In genomic region chr6:17327216-17327615, GRCm38 (mm10) we compare ENCODE assay signal across 15 mouse cellular contexts. TPM values are rescaled to one million over a fixed set of nuclear protein-coding genes. Genes with fewer than 3 reads are reported as not detected.
DNase-seq lines count a peak whose midpoint lies in the region; ATAC-seq lines count a peak whose summit lies in the region.
"Had no signal": no experiment of that assay in that cellular context is flagged by ENCODE, and none has a peak within 500 bp of the region (broad histone marks: within the 10 kb centered on the region; RNA-seq: fewer than 3 reads in every experiment).

No protein-coding gene starts in this region.

- WGBS in heart, embryonic 10.5 days = 37% methylated on average over 11 of the region's 11 CpGs
- whole genome bisulfite sequencing in limb, embryonic 11.5 days = 49% methylated on average over 11 of the region's 11 CpGs
- 53% methylated on average over 11 of the region's 11 CpGs for WGBS in limb, embryonic 10.5 days
- WGBS in embryonic facial prominence, embryonic 13.5 days = 19% methylated on average over 11 of the region's 11 CpGs

- H3K4me2 ChIP-seq in limb, embryonic 11.5 days (ENCODE audit: low read depth, severe bottlenecking) = no peak overlapping the region
- H3K4me2 ChIP-seq in embryonic facial prominence, embryonic 13.5 days = peak overlapping the region; percentile 54
- H3K4me2 ChIP-seq: hindbrain, embryonic 15.5 days; lung, embryonic 15.5 days had no signal

- H3K36me3 ChIP-seq in heart, embryonic 10.5 days = no peaks in the 10 kb centered on the region
- H3K36me3 ChIP-seq in limb, embryonic 11.5 days (ENCODE audit: control insufficient read depth, insufficient read depth, low read length) = no peaks in the 10 kb centered on the region
- no peaks in the 10 kb centered on the region for H3K36me3 ChIP-seq in limb, embryonic 10.5 days
- H3K36me3 ChIP-seq in embryonic facial prominence, embryonic 13.5 days = no peaks in the 10 kb centered on the region
- H3K36me3 ChIP-seq: hindbrain, embryonic 15.5 days; lung, embryonic 15.5 days had no signal

- peak overlapping the region; percentile 34; the same call in 1 of the 2 replicates for H3K4me3 ChIP-seq in heart, embryonic 10.5 days
- H3K4me3 ChIP-seq in limb, embryonic 11.5 days (ENCODE audit: low read depth, low read length) = no peak overlapping the region
- no peak overlapping the region for H3K4me3 ChIP-seq in limb, embryonic 10.5 days
- peak overlapping the region; percentile 20; the same call in 1 of the 2 replicates for H3K4me3 ChIP-seq in embryonic facial prominence, embryonic 13.5 days
- H3K4me3 ChIP-seq: hindbrain, embryonic 15.5 days; lung, embryonic 15.5 days had no signal

- no peak overlapping the region for H3K9ac ChIP-seq in limb, embryonic 11.5 days (ENCODE audit: low read length)
- H3K9ac ChIP-seq in embryonic facial prominence, embryonic 13.5 days = 0 out of 2 replicates have a peak overlapping the region, but pooled peaks have one; percentile 21
- H3K9ac ChIP-seq: hindbrain, embryonic 15.5 days; lung, embryonic 15.5 days had no signal

- ATAC-seq in limb, embryonic 11.5 days (ENCODE audit: insufficient number of reproducible peaks, low FRiP score, low TSS enrichment, low read depth) = no peak
- peak; percentile 67; the same call in 1 of the 2 replicates for ATAC-seq in embryonic facial prominence, embryonic 13.5 days (ENCODE audit: insufficient number of reproducible peaks, insufficient read depth, low FRiP score, low TSS enrichment, low read depth)
- ATAC-seq: forebrain, embryonic 16.5 days had no signal

- DNase-seq in heart, embryonic 10.5 days (ENCODE audit: low spot score) = no peak
- no peak for DNase-seq in heart, adult 9 months (ENCODE audit: low spot score in 2 of 2)
- peak; percentile 33 for DNase-seq in limb, embryonic 11.5 days (ENCODE audit: low spot score)
- no peak for DNase-seq in limb, embryonic 10.5 days (ENCODE audit: low spot score)
- peak; percentile 18 for DNase-seq in neural tube, embryonic 10.5 days (ENCODE audit: extremely low spot score, low spot score)
- DNase-seq in B cell, adult 2 months = no peak
- DNase-seq: cerebellum, adult 2 months; gastrocnemius, postnatal 25 days; kidney, postnatal 14 days; left cerebral cortex, postnatal 4 days; thymus, postnatal 14 days had no signal

- no peaks in the 10 kb centered on the region for H3K27me3 ChIP-seq in heart, embryonic 10.5 days (ENCODE audit: insufficient read depth, poor library complexity, severe bottlenecking)
- no peaks in the 10 kb centered on the region for H3K27me3 ChIP-seq in limb, embryonic 11.5 days (ENCODE audit: control insufficient read depth, insufficient read depth, low read length)
- H3K27me3 ChIP-seq in limb, embryonic 10.5 days (ENCODE audit: low read depth, poor library complexity, severe bottlenecking) = no peaks in the 10 kb centered on the region
- H3K27me3 ChIP-seq in embryonic facial prominence, embryonic 13.5 days = no peaks in the 10 kb centered on the region
- H3K27me3 ChIP-seq: hindbrain, embryonic 15.5 days; lung, embryonic 15.5 days had no signal

- H3K27ac ChIP-seq in heart, embryonic 10.5 days = no peak overlapping the region
- H3K27ac ChIP-seq in limb, embryonic 11.5 days (replicated peaks; ENCODE audit: low read depth, low read length) = no peak overlapping the region
- no peak overlapping the region for H3K27ac ChIP-seq in limb, embryonic 10.5 days
- H3K27ac ChIP-seq in embryonic facial prominence, embryonic 13.5 days = peak overlapping the region; percentile 44; the same call in 1 of the 2 replicates
- H3K27ac ChIP-seq: hindbrain, embryonic 15.5 days; lung, embryonic 15.5 days had no signal

- H3K4me1 ChIP-seq in heart, embryonic 10.5 days = peaks cover 18% of the 10 kb centered on the region
- no peaks in the 10 kb centered on the region for H3K4me1 ChIP-seq in limb, embryonic 11.5 days (ENCODE audit: control insufficient read depth, insufficient read depth, low read length)
- H3K4me1 ChIP-seq in limb, embryonic 10.5 days = peaks cover 6% of the 10 kb centered on the region
- peaks cover 5% of the 10 kb centered on the region for H3K4me1 ChIP-seq in embryonic facial prominence, embryonic 13.5 days
- H3K4me1 ChIP-seq: hindbrain, embryonic 15.5 days had no signal

- no peaks in the 10 kb centered on the region for H3K9me3 ChIP-seq in heart, embryonic 10.5 days
- no peaks in the 10 kb centered on the region for H3K9me3 ChIP-seq in limb, embryonic 11.5 days (ENCODE audit: control insufficient read depth, low read length)
- H3K9me3 ChIP-seq in limb, embryonic 10.5 days (replicated peaks) = no peaks in the 10 kb centered on the region
- no peaks in the 10 kb centered on the region for H3K9me3 ChIP-seq in embryonic facial prominence, embryonic 13.5 days
- H3K9me3 ChIP-seq: hindbrain, embryonic 15.5 days; lung, embryonic 15.5 days had no signal

RNA-seq across cellular contexts. Expression of gene Cav1, which starts 21.1 kb away (rescaled TPM):
- polyA plus RNA-seq in heart, embryonic 10.5 days (2016; fragmentation: Nextera tagmentation; extraction: Ambion mirVana) = 28.2 and 36.1 TPM in 2 replicates
- 26.9 and 29.1 TPM in 2 replicates for polyA plus RNA-seq in limb, embryonic 11.5 days (2014; fragmentation: Nextera tagmentation; extraction: Ambion mirVana)
- polyA plus RNA-seq in limb, embryonic 10.5 days (2016; fragmentation: Nextera tagmentation; extraction: Ambion mirVana) = 15.3 and 22.4 TPM in 2 replicates
- polyA plus RNA-seq in embryonic facial prominence, embryonic 13.5 days (2015; fragmentation: Nextera tagmentation; extraction: Ambion mirVana) = 77.5 and 88.7 TPM in 2 replicates

RNA-seq across cellular contexts. Expression of gene Cav2, which starts 46.2 kb away (rescaled TPM):
- polyA plus RNA-seq in heart, embryonic 10.5 days (2016; fragmentation: Nextera tagmentation; extraction: Ambion mirVana) = 7.4 and 10.0 TPM in 2 replicates
- 7.1 and 7.2 TPM in 2 replicates for polyA plus RNA-seq in limb, embryonic 11.5 days (2014; fragmentation: Nextera tagmentation; extraction: Ambion mirVana)
- polyA plus RNA-seq in limb, embryonic 10.5 days (2016; fragmentation: Nextera tagmentation; extraction: Ambion mirVana) = 4.9 and 7.5 TPM in 2 replicates
- polyA plus RNA-seq in embryonic facial prominence, embryonic 13.5 days (2015; fragmentation: Nextera tagmentation; extraction: Ambion mirVana) = 15.6 and 15.8 TPM in 2 replicates

Comparison
In these comparisons a context has a peak if more than half of its experiments do, and no peak if none do; other contexts are left out.
1. DNase-seq: peak in limb, embryonic 11.5 days (single experiment) and neural tube, embryonic 10.5 days (single experiment); none in heart, embryonic 10.5 days (single experiment), heart, adult 9 months (0 of 2), limb, embryonic 10.5 days (single experiment) and B cell, adult 2 months (0 of 2).
2. H3K4me3 ChIP-seq: peak in heart, embryonic 10.5 days (single experiment) and embryonic facial prominence, embryonic 13.5 days (single experiment); none in limb, embryonic 11.5 days (single experiment) and limb, embryonic 10.5 days (single experiment).